Mouse (Mus musculus) spleen, adult 12 weeks (tissue): ENCODE data around the gene Spag8.

Source experiments
- DNase-seq: peaks from one replicate; pipeline ENCODE4 v3.0.0; 2022; ENCODE audit warnings: low spot score

Gene Spag8

GRCm38 (mm10) chr4:43653161-43654015 lies at the start of gene Spag8:
TSS of gene Spag8 (minus strand) at chr4:43653594.
- DNase-seq: no peak

GRCm38 (mm10) chr4:43700707-43701106 lies 47.3 kb upstream of the Spag8 start, which contains the start of gene Olfr70:
TSS of gene Olfr70 (minus strand) at chr4:43700807.
- DNase-seq: no peak

- DNase-seq: no peak
These were observed 43.2 kb upstream of the Spag8 start for GRCm38 (mm10) chr4:43696561-43696960.

GRCm38 (mm10) chr4:43695249-43695671 lies 41.9 kb upstream of the Spag8 start:
- DNase-seq: no peak

- no peak for DNase-seq
These were observed 41.2 kb upstream of the Spag8 start for GRCm38 (mm10) chr4:43694439-43695248.

- no peak for DNase-seq
These were observed 40.4 kb upstream of the Spag8 start for GRCm38 (mm10) chr4:43693806-43694241.

- DNase-seq: no peak
These were observed 37.6 kb upstream of the Spag8 start for GRCm38 (mm10) chr4:43691026-43691425.

- no peak for DNase-seq
These were observed 36.6 kb upstream of the Spag8 start for GRCm38 (mm10) chr4:43690021-43690420.

- no peak for DNase-seq
These were observed 26.1 kb upstream of the Spag8 start for GRCm38 (mm10) chr4:43679416-43680043.

GRCm38 (mm10) chr4:43678541-43678940 lies 25.1 kb upstream of the Spag8 start:
- DNase-seq: no peak

- no peak for DNase-seq
These were observed 22.2 kb upstream of the Spag8 start for GRCm38 (mm10) chr4:43675608-43676007.

GRCm38 (mm10) chr4:43674974-43675373 lies 21.6 kb upstream of the Spag8 start:
- DNase-seq: no peak

- no peak for DNase-seq
These were observed 20.3 kb upstream of the Spag8 start for GRCm38 (mm10) chr4:43673703-43674102.

GRCm38 (mm10) chr4:43672070-43672469 lies 18.7 kb upstream of the Spag8 start:
- peak; percentile 66 for DNase-seq

GRCm38 (mm10) chr4:43669428-43669794 lies 16.0 kb upstream of the Spag8 start:
- DNase-seq: peak; percentile 21

GRCm38 (mm10) chr4:43668782-43669427 lies 15.5 kb upstream of the Spag8 start, which contains the start of the genes Tmem8b and Fam221b:
TSS of gene Tmem8b (plus strand) at chr4:43668971.
TSS of gene Fam221b (minus strand) at chr4:43669145.
- peak; percentile 78 for DNase-seq

- no peak for DNase-seq
These were observed 13.0 kb upstream of the Spag8 start for GRCm38 (mm10) chr4:43666412-43666811.

- DNase-seq: no peak
These were observed 3.8 kb upstream of the Spag8 start for GRCm38 (mm10) chr4:43657146-43657545.

- DNase-seq: peak; percentile 84
These were observed 3.1 kb upstream of the Spag8 start, which contains the start of gene Hint2 for GRCm38 (mm10) chr4:43656339-43657109. TSS of gene Hint2 (minus strand) at chr4:43656466.

- no peak for DNase-seq
These were observed 2.4 kb upstream of the Spag8 start for GRCm38 (mm10) chr4:43655656-43656338.
